Mouse (Mus musculus): ENCODE results near the gene Cage1. TPM values are rescaled to one million over a fixed set of nuclear protein-coding genes. Genes with fewer than 3 reads are reported as not detected.

Gene Cage1
- total RNA-seq, 2 experiments from 2014 or later = 1.8 to 6.1 TPM

- DNase-seq = no peak
Observed at GRCm38 (mm10) chr13:38010444-38010910, 26.4 kb downstream of the Cage1 start.

GRCm38 (mm10) chr13:38009721-38010408, 27.0 kb downstream of the Cage1 start:
- peak in 1 of 2 experiments; percentile 19 for DNase-seq

- no peak for DNase-seq
Observed at GRCm38 (mm10) chr13:38007972-38008371, 28.9 kb downstream of the Cage1 start.

GRCm38 (mm10) chr13:38002461-38002860, 34.4 kb downstream of the Cage1 start:
- DNase-seq = no peak

GRCm38 (mm10) chr13:37999713-38000112, 37.2 kb downstream of the Cage1 start:
- peak in 1 of 2 experiments; percentile 24 for DNase-seq

GRCm38 (mm10) chr13:37994405-37994749, 42.5 kb downstream of the Cage1 start:
- DNase-seq = no peak

- DNase-seq = peak; percentile 98 to 99
Observed at GRCm38 (mm10) chr13:37993704-37994404, 43.0 kb downstream of the Cage1 start, which contains the start of gene Ssr1. Ssr1 (minus strand) TSS chr13:37994217.

GRCm38 (mm10) chr13:37993376-37993703, 43.5 kb downstream of the Cage1 start:
- no peak for DNase-seq

- peak in 1 of 2 experiments; percentile 13 for DNase-seq
Observed at GRCm38 (mm10) chr13:37992638-37993371, 44.1 kb downstream of the Cage1 start.

- no peak for DNase-seq
Observed at GRCm38 (mm10) chr13:37989701-37990100, 47.2 kb downstream of the Cage1 start.

- DNase-seq = no peak
Observed at GRCm38 (mm10) chr13:37986166-37986565, 50.7 kb downstream of the Cage1 start.

- DNase-seq = no peak
Observed at GRCm38 (mm10) chr13:37981063-37981462, 55.8 kb downstream of the Cage1 start.

- no peak for DNase-seq
Observed at GRCm38 (mm10) chr13:37980346-37980745, 56.5 kb downstream of the Cage1 start.

- no peak for DNase-seq
Observed at GRCm38 (mm10) chr13:37979506-37979905, 57.4 kb downstream of the Cage1 start.

GRCm38 (mm10) chr13:37974731-37975130, 62.1 kb downstream of the Cage1 start:
- no peak for DNase-seq

GRCm38 (mm10) chr13:37974036-37974435, 62.8 kb downstream of the Cage1 start:
- DNase-seq = no peak

GRCm38 (mm10) chr13:37970887-37971530, 65.9 kb downstream of the Cage1 start:
- no peak for DNase-seq

GRCm38 (mm10) chr13:37969988-37970387, 66.9 kb downstream of the Cage1 start:
- DNase-seq = no peak

GRCm38 (mm10) chr13:37969337-37969736, 67.5 kb downstream of the Cage1 start:
- DNase-seq = peak; percentile 87 to 91

- DNase-seq = no peak
Observed at GRCm38 (mm10) chr13:37967565-37967964, 69.3 kb downstream of the Cage1 start.

GRCm38 (mm10) chr13:37967052-37967437, 69.8 kb downstream of the Cage1 start:
- no peak for DNase-seq

- DNase-seq = no peak
Observed at GRCm38 (mm10) chr13:37966256-37967051, 70.4 kb downstream of the Cage1 start.

Measured in adrenal gland, postnatal 36 days (tissue).